Mouse (Mus musculus): Measurements from ENCODE around the gene Dph1. TPM values are rescaled to one million over a fixed set of nuclear protein-coding genes. Genes with fewer than 3 reads are reported as not detected.

Gene Dph1
- polyA plus RNA-seq, 1 experiment = 18.7 TPM

DNA sequence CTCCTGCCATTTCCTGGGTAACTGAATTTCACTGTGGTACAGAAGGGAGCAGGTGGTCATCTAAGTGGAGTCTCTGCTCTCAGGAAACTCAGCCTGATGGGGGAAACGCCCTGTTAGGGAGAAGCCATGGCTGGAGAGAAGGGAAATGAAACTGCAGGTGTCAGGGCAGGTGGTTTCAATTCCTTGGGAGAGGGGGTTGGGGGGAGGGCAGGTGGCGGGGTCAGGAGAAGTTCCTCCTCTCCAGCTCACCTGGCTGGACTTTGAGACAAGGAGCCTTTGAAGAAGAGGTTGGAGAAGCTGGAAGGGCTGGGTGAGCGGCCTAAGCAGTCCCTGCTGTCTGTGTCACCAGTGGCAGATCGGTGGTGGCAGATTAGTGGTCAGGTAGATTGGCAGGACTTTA is 15.3 kb upstream of the Dph1 start:
- Histone ChIP-seq H3K4me1 (ENCODE audit: control insufficient read depth, insufficient read depth, low read length) (no peaks in the 10 kb centered on the region), H3K27ac (ENCODE audit: insufficient read depth, low read length) (no peak overlapping the region), H3K4me3 (ENCODE audit: insufficient read depth, low read length) (no peak overlapping the region)
- TF ChIP-seq CTCF (IDR thresholded peaks at IDR 0.05; ENCODE audit: borderline replicate concordance, insufficient read depth, low read length) = no peak
- no peak for TF ChIP-seq POLR2A (IDR thresholded peaks at IDR 0.05; ENCODE audit: low read depth, low read length)

- TF ChIP-seq POLR2A (IDR thresholded peaks at IDR 0.05; ENCODE audit: low read depth, low read length) = no peak
- TF ChIP-seq CTCF (IDR thresholded peaks at IDR 0.05; ENCODE audit: borderline replicate concordance, insufficient read depth, low read length) = no peak
- Histone ChIP-seq H3K4me1 (ENCODE audit: control insufficient read depth, insufficient read depth, low read length) (no peaks in the 10 kb centered on the region), H3K4me3 (ENCODE audit: insufficient read depth, low read length) (no peak overlapping the region), H3K27ac (ENCODE audit: insufficient read depth, low read length) (no peak overlapping the region)
Observed at GRCm38 (mm10) chr11:75204472-75204871, 13.4 kb upstream of the Dph1 start.

DNA sequence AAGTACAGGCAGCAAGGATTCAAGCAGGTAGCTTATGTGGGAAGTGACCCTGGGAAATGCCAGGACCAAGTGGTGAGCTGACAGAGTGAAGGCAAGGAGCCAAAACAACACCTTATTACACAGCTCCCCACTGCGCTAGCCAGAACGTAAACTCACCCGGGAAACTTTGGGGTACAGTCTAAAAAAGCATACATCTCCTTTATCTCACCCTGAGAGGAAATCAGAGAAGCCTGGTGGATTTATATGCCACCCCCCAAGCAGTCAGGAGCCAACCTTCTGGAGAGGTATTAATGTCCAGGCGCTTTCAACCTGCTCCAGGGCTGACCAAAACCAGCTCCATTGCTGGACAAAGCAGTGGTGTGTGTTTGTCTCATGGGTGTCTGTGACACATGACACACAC is 12.9 kb upstream of the Dph1 start:
- H3K27ac ChIP-seq (ENCODE audit: insufficient read depth, low read length) = no peak overlapping the region
- H3K4me3 ChIP-seq (ENCODE audit: insufficient read depth, low read length) = no peak overlapping the region
- H3K4me1 ChIP-seq (ENCODE audit: control insufficient read depth, insufficient read depth, low read length) = no peaks in the 10 kb centered on the region
- TF ChIP-seq CTCF (IDR thresholded peaks at IDR 0.05; ENCODE audit: borderline replicate concordance, insufficient read depth, low read length) = no peak
- no peak for TF ChIP-seq POLR2A (IDR thresholded peaks at IDR 0.05; ENCODE audit: low read depth, low read length)

GRCm38 (mm10) chr11:75201721-75202120 is 10.7 kb upstream of the Dph1 start:
- TF ChIP-seq CTCF (IDR thresholded peaks at IDR 0.05; ENCODE audit: borderline replicate concordance, insufficient read depth, low read length) (no peak), POLR2A (IDR thresholded peaks at IDR 0.05; ENCODE audit: low read depth, low read length) (no peak)
- no peak overlapping the region for H3K4me3 ChIP-seq (ENCODE audit: insufficient read depth, low read length)
- H3K27ac ChIP-seq (ENCODE audit: insufficient read depth, low read length) = no peak overlapping the region
- no peaks in the 10 kb centered on the region for H3K4me1 ChIP-seq (ENCODE audit: control insufficient read depth, insufficient read depth, low read length)

DNA sequence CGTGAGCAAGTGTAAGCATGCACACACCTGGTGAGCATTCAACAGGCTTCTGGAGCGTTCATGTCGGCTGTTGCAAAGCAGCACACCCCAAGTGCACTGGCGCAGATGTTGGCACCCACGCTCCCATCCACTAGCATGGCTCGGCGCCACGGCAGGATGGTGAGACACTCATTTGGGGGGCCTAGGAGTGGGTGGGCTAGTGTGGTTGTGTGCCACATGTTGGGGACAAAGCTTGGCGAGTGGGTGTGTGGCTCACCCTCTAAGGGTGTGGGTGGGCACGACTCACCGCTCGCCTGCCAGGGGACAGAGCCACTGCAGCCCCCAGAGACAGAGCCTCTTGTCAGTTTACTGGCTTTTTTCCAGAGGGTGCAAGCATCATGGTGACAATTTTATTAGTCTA is 9.9 kb upstream of the Dph1 start:
- Histone ChIP-seq H3K27ac (ENCODE audit: insufficient read depth, low read length) (no peak overlapping the region), H3K4me3 (ENCODE audit: insufficient read depth, low read length) (no peak overlapping the region), H3K4me1 (ENCODE audit: control insufficient read depth, insufficient read depth, low read length) (no peaks in the 10 kb centered on the region)
- no peak for TF ChIP-seq CTCF (IDR thresholded peaks at IDR 0.05; ENCODE audit: borderline replicate concordance, insufficient read depth, low read length)
- no peak for TF ChIP-seq POLR2A (IDR thresholded peaks at IDR 0.05; ENCODE audit: low read depth, low read length)

DNA sequence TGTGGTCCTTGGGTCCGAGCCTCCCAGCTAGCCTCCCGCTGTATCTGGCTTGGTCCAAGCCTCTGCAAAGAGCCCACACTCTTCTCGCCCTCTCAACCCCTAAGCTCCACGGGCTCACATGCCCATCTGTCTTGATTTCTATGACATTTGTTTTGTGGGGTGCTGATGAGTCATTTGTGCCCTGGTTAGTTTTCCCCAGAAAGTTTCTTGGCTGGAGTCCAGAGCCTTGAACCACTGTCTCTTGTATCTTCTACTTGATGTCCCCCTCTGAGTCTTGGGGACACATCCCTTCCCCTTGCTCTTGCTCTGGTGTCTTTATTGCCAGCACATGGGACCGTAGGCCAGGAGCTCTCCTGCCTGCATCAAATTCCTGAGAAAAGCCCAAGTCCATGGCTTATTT is 8.9 kb upstream of the Dph1 start:
- TF ChIP-seq POLR2A (IDR thresholded peaks at IDR 0.05; ENCODE audit: low read depth, low read length) (no peak), CTCF (IDR thresholded peaks at IDR 0.05; ENCODE audit: borderline replicate concordance, insufficient read depth, low read length) (no peak)
- Histone ChIP-seq H3K4me3 (ENCODE audit: insufficient read depth, low read length) (no peak overlapping the region), H3K27ac (ENCODE audit: insufficient read depth, low read length) (no peak overlapping the region), H3K4me1 (ENCODE audit: control insufficient read depth, insufficient read depth, low read length) (no peaks in the 10 kb centered on the region)

- Histone ChIP-seq H3K27ac (ENCODE audit: insufficient read depth, low read length) (no peak overlapping the region), H3K4me3 (ENCODE audit: insufficient read depth, low read length) (no peak overlapping the region), H3K4me1 (ENCODE audit: control insufficient read depth, insufficient read depth, low read length) (no peaks in the 10 kb centered on the region)
- no peak for TF ChIP-seq CTCF (IDR thresholded peaks at IDR 0.05; ENCODE audit: borderline replicate concordance, insufficient read depth, low read length)
- no peak for TF ChIP-seq POLR2A (IDR thresholded peaks at IDR 0.05; ENCODE audit: low read depth, low read length)
Observed at GRCm38 (mm10) chr11:75198792-75199191, 7.8 kb upstream of the Dph1 start.

- TF ChIP-seq CTCF (IDR thresholded peaks at IDR 0.05; ENCODE audit: borderline replicate concordance, insufficient read depth, low read length) (no peak), POLR2A (IDR thresholded peaks at IDR 0.05; ENCODE audit: low read depth, low read length) (no peak)
- Histone ChIP-seq H3K4me1 (ENCODE audit: control insufficient read depth, insufficient read depth, low read length) (no peaks in the 10 kb centered on the region), H3K4me3 (ENCODE audit: insufficient read depth, low read length) (no peak overlapping the region), H3K27ac (ENCODE audit: insufficient read depth, low read length) (no peak overlapping the region)
Observed at GRCm38 (mm10) chr11:75197956-75198355, 6.9 kb upstream of the Dph1 start.

DNA sequence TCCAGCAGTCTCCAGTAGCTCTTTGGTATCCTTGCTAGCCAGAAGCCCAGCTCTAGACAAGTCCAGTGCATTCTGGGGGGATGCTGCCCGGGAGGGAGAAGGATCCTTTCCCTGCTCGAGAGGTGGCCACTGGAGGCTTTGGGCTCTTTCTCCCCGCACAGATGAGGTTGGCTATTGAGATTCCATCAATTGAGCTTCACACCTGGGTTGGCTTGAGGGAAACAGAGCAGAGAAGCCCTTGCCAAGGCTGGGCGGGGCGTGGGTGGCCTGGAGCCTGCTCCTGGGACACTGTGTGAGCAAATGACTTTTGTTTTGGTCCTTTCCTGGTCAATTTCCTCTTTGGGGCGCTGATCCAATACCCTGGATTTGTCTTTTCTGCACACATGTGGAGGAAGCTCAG is 5.1 kb upstream of the Dph1 start:
- Histone ChIP-seq H3K4me3 (ENCODE audit: insufficient read depth, low read length) (no peak overlapping the region), H3K27ac (ENCODE audit: insufficient read depth, low read length) (no peak overlapping the region), H3K4me1 (ENCODE audit: control insufficient read depth, insufficient read depth, low read length) (no peaks in the 10 kb centered on the region)
- no peak for TF ChIP-seq CTCF (IDR thresholded peaks at IDR 0.05; ENCODE audit: borderline replicate concordance, insufficient read depth, low read length)
- TF ChIP-seq POLR2A (IDR thresholded peaks at IDR 0.05; ENCODE audit: low read depth, low read length) = no peak

- Histone ChIP-seq H3K4me3 (ENCODE audit: insufficient read depth, low read length) (peak overlapping the region; percentile 51), H3K27ac (ENCODE audit: insufficient read depth, low read length) (no peak overlapping the region), H3K4me1 (ENCODE audit: control insufficient read depth, insufficient read depth, low read length) (no peaks in the 10 kb centered on the region)
- TF ChIP-seq CTCF (IDR thresholded peaks at IDR 0.05; ENCODE audit: borderline replicate concordance, insufficient read depth, low read length) (0 out of 2 replicates have a peak, but pooled peaks have one; percentile 6), POLR2A (IDR thresholded peaks at IDR 0.05; ENCODE audit: low read depth, low read length) (no peak)
Observed at GRCm38 (mm10) chr11:75194850-75195461, 3.9 kb upstream of the Dph1 start.
